Mouse (Mus musculus) erythroblast, embryonic 14.5 days (primary cell): ENCODE results near the gene Gys2.

ENCODE experiments used
- GATA1 ChIP-seq: IDR thresholded peaks from 2 replicates; pipeline ENCODE4 v1.6.1; 2012; ENCODE audit warnings: low read length, inconsistent platforms, mixed read lengths
- TAL1 ChIP-seq: IDR thresholded peaks from 3 replicates; pipeline ENCODE4 v1.6.1; 2012; ENCODE audit warnings: low read length, inconsistent platforms, mixed read lengths

DNA sequence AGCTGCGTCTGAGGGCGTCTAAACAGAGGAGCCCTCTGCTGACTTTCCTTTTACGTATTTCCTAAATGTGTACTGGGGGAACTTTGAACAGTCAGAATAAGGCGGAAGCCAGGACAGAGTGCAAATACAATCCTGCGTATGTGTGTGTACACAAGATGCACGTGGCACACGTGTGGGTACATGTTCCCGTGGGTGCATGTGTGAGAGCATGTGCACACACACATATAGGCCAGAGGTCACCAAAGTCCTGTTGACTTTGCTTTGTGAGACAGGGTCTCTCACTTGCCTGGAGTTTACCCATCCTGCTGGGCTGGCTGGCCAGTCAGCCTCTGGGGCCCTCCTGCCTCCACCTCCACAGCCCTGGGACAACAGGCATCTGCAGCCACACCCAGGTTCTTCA, 1.8 kb downstream of the Gys2 start:
- no peak for TF ChIP-seq TAL1
- TF ChIP-seq GATA1 = no peak
